Comparison of ENCODE assay signal across 28 mouse cellular contexts in the genomic region with DNA sequence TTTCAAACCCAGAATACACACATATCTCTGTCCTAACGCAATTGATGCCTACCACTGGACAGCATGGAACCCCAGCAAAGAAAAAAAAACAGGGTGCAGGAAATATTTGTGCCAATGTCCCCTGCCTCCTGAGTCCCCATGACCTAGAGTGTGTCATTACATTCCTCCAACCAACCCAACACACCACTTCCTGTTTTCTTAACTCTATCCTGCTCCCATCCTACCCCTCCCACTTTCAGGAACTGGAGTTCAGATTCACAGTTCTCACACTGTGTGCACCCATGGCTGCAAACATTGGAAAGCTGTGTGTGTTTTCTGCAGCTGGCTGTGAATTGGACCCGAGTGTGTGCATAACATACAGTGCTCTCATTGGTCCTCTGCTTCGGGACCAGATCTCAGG. TPM values are rescaled to one million over a fixed set of nuclear protein-coding genes. Genes with fewer than 3 reads are reported as not detected.
DNase-seq lines count a peak whose midpoint lies in the region; ATAC-seq and TF ChIP-seq lines count a peak whose summit lies in the region.
"Had no signal": no experiment of that assay in that cellular context is flagged by ENCODE, and none has a peak within 500 bp of the region (broad histone marks: within the 10 kb centered on the region; RNA-seq: fewer than 3 reads in every experiment).

No protein-coding gene starts in this region.

- no peak for TF ChIP-seq CTCF in layer of hippocampus, adult 2 months (conservative IDR thresholded peaks at IDR 0.05)

- H3K36me3 ChIP-seq in intestine, embryonic 16.5 days (ENCODE audit: control insufficient read depth, insufficient read depth, low read length) = no peaks in the 10 kb centered on the region
- H3K36me3 ChIP-seq: forebrain, embryonic 10.5 days; heart, embryonic 12.5 days; heart, embryonic 15.5 days; hindbrain, embryonic 10.5 days had no signal

- ATAC-seq in common myeloid progenitor, adult 5-6 weeks (replicated peaks; ENCODE audit: low read depth, poor library complexity, severe bottlenecking) = peak; percentile 71
- peak; percentile 72 for ATAC-seq in megakaryocyte progenitor cell, adult 5-6 weeks (replicated peaks; ENCODE audit: poor library complexity)
- no peak for ATAC-seq in frontal cortex, adult (ENCODE audit: low TSS enrichment)
- no peak for ATAC-seq in intestine, embryonic 16.5 days
- ATAC-seq: activated CD4-positive, CD25-positive, alpha-beta regulatory T cell, adult 4 months; CD4-positive, CD25-positive, alpha-beta regulatory T cell, adult 4 months; forebrain, embryonic 13.5 days; forebrain, embryonic 16.5 days; hindbrain, postnatal 0 days; inflammation-experienced regulatory T-cells, adult 6 months; intestine, postnatal 0 days had no signal

- peaks cover 10% of the 10 kb centered on the region; the same call in 1 of the 2 replicates for H3K27me3 ChIP-seq in intestine, embryonic 16.5 days (replicated peaks; ENCODE audit: control insufficient read depth, insufficient read depth, low read length)

- H3K27ac ChIP-seq in layer of hippocampus, adult 2 months = no peak overlapping the region
- no peak overlapping the region for H3K27ac ChIP-seq in intestine, embryonic 16.5 days (ENCODE audit: low read length)
- H3K27ac ChIP-seq: forebrain, embryonic 10.5 days; forebrain, embryonic 13.5 days; heart, embryonic 15.5 days; hindbrain, embryonic 10.5 days; hindbrain, embryonic 14.5 days; hindbrain, postnatal 0 days had no signal

- H3K4me3 ChIP-seq in layer of hippocampus, adult 2 months = no peak overlapping the region
- H3K4me3 ChIP-seq in intestine, embryonic 16.5 days (ENCODE audit: low read length) = no peak overlapping the region
- H3K4me3 ChIP-seq: forebrain, embryonic 10.5 days; forebrain, embryonic 13.5 days; heart, embryonic 12.5 days; heart, embryonic 15.5 days; hindbrain, embryonic 10.5 days had no signal

- DNase-seq in 3134 (ENCODE audit: extremely low read depth, insufficient read length, low spot score) (peak; percentile 21), 3T3-L1 (ENCODE audit: low read depth, low spot score) (peak; percentile 33)
- no peak for DNase-seq in layer of hippocampus, adult 2 months (ENCODE audit: low spot score in 2 of 2)
- DNase-seq: adrenal gland, adult 8-10 months; adrenal gland, postnatal 25 days; cerebellum, adult 11-12 months; cerebellum, adult 8-10 months; cerebellum, postnatal 10 days; cerebellum, postnatal 36 days; gastrocnemius, postnatal 25 days; heart, postnatal 10 days; heart, postnatal 36 days had no signal

- WGBS in intestine, embryonic 16.5 days = 78% methylated on average over 3 of the region's 3 CpGs

- H3K4me1 ChIP-seq in intestine, embryonic 16.5 days (ENCODE audit: control insufficient read depth, insufficient read depth, low read length) = no peaks in the 10 kb centered on the region
- H3K4me1 ChIP-seq: forebrain, embryonic 10.5 days; forebrain, embryonic 13.5 days; heart, embryonic 12.5 days; heart, embryonic 15.5 days; hindbrain, embryonic 10.5 days had no signal

- no peak overlapping the region for H3K4me2 ChIP-seq in intestine, embryonic 16.5 days (ENCODE audit: low read depth, low read length)
- H3K4me2 ChIP-seq: forebrain, embryonic 13.5 days; heart, embryonic 12.5 days; heart, embryonic 15.5 days; hindbrain, embryonic 14.5 days had no signal

- H3K9ac ChIP-seq in intestine, embryonic 16.5 days (ENCODE audit: low read depth, low read length) = no peak overlapping the region
- H3K9ac ChIP-seq: forebrain, embryonic 13.5 days; heart, embryonic 12.5 days; heart, embryonic 15.5 days; hindbrain, embryonic 14.5 days had no signal

- H3K9me3 ChIP-seq in intestine, embryonic 16.5 days (ENCODE audit: control insufficient read depth, low read length) = no peaks in the 10 kb centered on the region
- H3K9me3 ChIP-seq: forebrain, embryonic 10.5 days; forebrain, embryonic 13.5 days; heart, embryonic 12.5 days; heart, embryonic 15.5 days; hindbrain, embryonic 10.5 days had no signal

RNA-seq across cellular contexts. Expression of gene Rtl5, which starts 19.5 kb away (rescaled TPM):
- 2.0 and 4.1 TPM in 2 replicates for total RNA-seq in common myeloid progenitor, adult 5-6 weeks (2017)
- 0.59 and 0.76 TPM in 2 replicates for total RNA-seq in megakaryocyte progenitor cell, adult 5-6 weeks (2015)
- 1.2 and 2.1 TPM in 2 replicates for total RNA-seq in megakaryocyte progenitor cell, adult 5-6 weeks (2017)
- 1 to 10 TPM; 8.8 to 9.0 TPM for total RNA-seq in layer of hippocampus, adult 2 months (2021)
- 1.0 and 1.5 TPM in 2 replicates for polyA plus RNA-seq in intestine, embryonic 16.5 days (2015; fragmentation: Nextera tagmentation; extraction: Ambion mirVana)

RNA-seq across cellular contexts. Expression of gene Pin4, which starts 28.6 kb away (rescaled TPM):
- 96.1 and 155 TPM in 2 replicates for total RNA-seq in common myeloid progenitor, adult 5-6 weeks (2017)
- total RNA-seq in megakaryocyte progenitor cell, adult 5-6 weeks (2015) = 54.6 and 65.3 TPM in 2 replicates
- 102 and 124 TPM in 2 replicates for total RNA-seq in megakaryocyte progenitor cell, adult 5-6 weeks (2017)
- 10 to 100 TPM; 25.0 to 34.5 TPM for total RNA-seq in layer of hippocampus, adult 2 months (2021)
- polyA plus RNA-seq in intestine, embryonic 16.5 days (2015; fragmentation: Nextera tagmentation; extraction: Ambion mirVana) = 44.1 and 49.4 TPM in 2 replicates

Comparison
In these comparisons a context has a peak if more than half of its experiments do, and no peak if none do; other contexts are left out.
1. DNase-seq: peak in 3134 (single experiment) and 3T3-L1 (single experiment); none in layer of hippocampus, adult 2 months (0 of 2).
2. ATAC-seq: peak in common myeloid progenitor, adult 5-6 weeks (single experiment) and megakaryocyte progenitor cell, adult 5-6 weeks (single experiment); none in frontal cortex, adult (single experiment) and intestine, embryonic 16.5 days (single experiment).